Comparison of ENCODE assay signal across 9 mouse cellular contexts in the genomic region with DNA sequence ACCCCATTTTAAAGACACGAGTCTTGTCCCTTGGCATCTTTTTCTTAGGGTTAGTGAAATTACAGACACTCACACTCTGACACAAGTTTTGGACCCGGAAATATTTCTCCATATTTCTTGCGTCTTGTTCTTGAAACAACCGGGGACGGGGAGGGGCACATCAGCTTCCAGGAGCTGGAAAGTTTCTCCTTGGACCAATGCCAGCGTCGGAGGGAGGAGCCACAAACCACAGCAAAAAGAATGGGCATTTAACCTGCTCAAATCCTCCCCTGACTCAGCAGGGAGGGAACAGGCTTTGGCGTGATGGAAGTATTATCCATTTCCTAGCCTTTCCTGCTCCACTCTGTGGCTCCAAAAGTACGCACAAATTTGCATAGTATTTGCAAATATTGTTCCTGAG. TPM values are rescaled to one million over a fixed set of nuclear protein-coding genes. Genes with fewer than 3 reads are reported as not detected.
DNase-seq lines count a peak whose midpoint lies in the region; ATAC-seq lines count a peak whose summit lies in the region.
"Had no signal": no experiment of that assay in that cellular context is flagged by ENCODE, and none has a peak within 500 bp of the region (broad histone marks: within the 10 kb centered on the region; RNA-seq: fewer than 3 reads in every experiment).

No protein-coding gene starts in this region.

- no peak overlapping the region for H3K9ac ChIP-seq in hindbrain, embryonic 11.5 days (ENCODE audit: low read depth, low read length)
- H3K9ac ChIP-seq: liver, embryonic 15.5 days had no signal

- WGBS in hindbrain, embryonic 11.5 days = 50% methylated on average over 9 of the region's 9 CpGs

- no peaks in the 10 kb centered on the region for H3K27me3 ChIP-seq in hindbrain, embryonic 11.5 days (ENCODE audit: control insufficient read depth, insufficient read depth, low read length)
- H3K27me3 ChIP-seq: liver, embryonic 15.5 days had no signal

- no peak overlapping the region for H3K27ac ChIP-seq in hindbrain, embryonic 11.5 days (ENCODE audit: low read depth, low read length)
- H3K27ac ChIP-seq: liver, embryonic 15.5 days had no signal

- DNase-seq in ovary, adult 18-20 months (ENCODE audit: low spot score) = peak; percentile 57
- DNase-seq in ovary, postnatal 10 days (ENCODE audit: low spot score) = no peak
- peak; percentile 72 to 80 for DNase-seq in adrenal gland, postnatal 36 days
- DNase-seq in kidney, postnatal 10 days = peak; percentile 85
- peak; percentile 71 for DNase-seq in ovary, postnatal 36 days (ENCODE audit: low spot score)
- DNase-seq in layer of hippocampus, postnatal 14 days (ENCODE audit: low spot score in 2 of 2) = no peak
- DNase-seq in hindbrain, embryonic 11.5 days (ENCODE audit: low spot score) = no peak
- DNase-seq: gastrocnemius, postnatal 14 days had no signal

- no peaks in the 10 kb centered on the region for H3K36me3 ChIP-seq in hindbrain, embryonic 11.5 days (ENCODE audit: control insufficient read depth, insufficient read depth, low read length)
- H3K36me3 ChIP-seq: liver, embryonic 15.5 days had no signal

- H3K4me3 ChIP-seq in hindbrain, embryonic 11.5 days (ENCODE audit: low read depth, low read length) = no peak overlapping the region
- H3K4me3 ChIP-seq: liver, embryonic 15.5 days had no signal

- no peak for ATAC-seq in hindbrain, embryonic 11.5 days (ENCODE audit: low FRiP score)

- no peaks in the 10 kb centered on the region for H3K9me3 ChIP-seq in hindbrain, embryonic 11.5 days (ENCODE audit: control insufficient read depth, low read length)
- H3K9me3 ChIP-seq: liver, embryonic 15.5 days had no signal

- no peak overlapping the region for H3K4me2 ChIP-seq in hindbrain, embryonic 11.5 days (replicated peaks; ENCODE audit: low read depth, low read length)
- H3K4me2 ChIP-seq: liver, embryonic 15.5 days had no signal

- H3K4me1 ChIP-seq in hindbrain, embryonic 11.5 days (replicated peaks; ENCODE audit: control insufficient read depth, insufficient read depth, low read length) = no peaks in the 10 kb centered on the region

RNA-seq across cellular contexts. Expression of a gene that starts 19.5 kb away (rescaled TPM):
- total RNA-seq in adrenal gland, postnatal 36 days (2021) = 1 to 10 TPM; 2.3 to 4.1 TPM
- total RNA-seq in layer of hippocampus, postnatal 14 days (2021) = 1 to 10 TPM; 6.5 to 7.3 TPM
- 0.94 and 1.5 TPM in 2 replicates for polyA plus RNA-seq in hindbrain, embryonic 11.5 days (2014; fragmentation: Nextera tagmentation; extraction: Ambion mirVana)

Comparison
In these comparisons a context has a peak if more than half of its experiments do, and no peak if none do; other contexts are left out.
1. DNase-seq: peak in ovary, adult 18-20 months (single experiment), adrenal gland, postnatal 36 days (2 of 2), kidney, postnatal 10 days (single experiment) and ovary, postnatal 36 days (single experiment); none in ovary, postnatal 10 days (single experiment), layer of hippocampus, postnatal 14 days (0 of 2) and hindbrain, embryonic 11.5 days (single experiment).